Mouse (Mus musculus) liver, postnatal 0 days (tissue): ENCODE data around the gene Psenen.

Experiments
- CTCF ChIP-seq: sonication (generic); IDR thresholded peaks from 2 replicates; pipeline ENCODE4 v1.5.1; 2016; ENCODE audit warnings: antibody characterized with exemption, low read depth
- EP300 ChIP-seq: IDR thresholded peaks from 2 replicates; pipeline ENCODE4 v1.6.1; 2016; ENCODE audit warnings: antibody characterized with exemption, low read depth, mild to moderate bottlenecking

- TF ChIP-seq CTCF = no peak
- no peak for TF ChIP-seq EP300
Observed at GRCm38 (mm10) chr7:30515003-30515760, 48.2 kb downstream of the Psenen start.
